Mouse (Mus musculus) lung, embryonic 15.5 days (tissue): ENCODE data around the gene Fndc3b. TPM values are rescaled to one million over a fixed set of nuclear protein-coding genes. Genes with fewer than 3 reads are reported as not detected.

ENCODE experiments used
- ATAC-seq: fragments of 200-750 bp; cut with Nextera tagmentation; 2 replicates; pipeline ENCODE4 v1.8.0; 2017; ENCODE audit warnings: moderate number of reproducible peaks, borderline replicate concordance; ENCODE audit not compliant: low FRiP score, low TSS enrichment; ENCODE audit errors: extremely low read depth
- H3K27ac ChIP-seq: fragments of 300-500 bp; sonication (generic); 2 replicates; pipeline ENCODE4 v1.5.1; 2015; ENCODE audit warnings: moderate library complexity, mild to moderate bottlenecking, inconsistent platforms
- H3K27me3 ChIP-seq: fragments of 300-500 bp; sonication (generic); 2 replicates; pipeline ENCODE4 v1.6.1; 2015; ENCODE audit warnings: inconsistent platforms
- H3K36me3 ChIP-seq: fragments of 300-500 bp; sonication (generic); 2 replicates; pipeline ENCODE4 v1.6.1; 2015; ENCODE audit warnings: inconsistent platforms
- H3K4me1 ChIP-seq: fragments of 300-500 bp; sonication (generic); 2 replicates; pipeline ENCODE4 v1.6.1; 2015; ENCODE audit warnings: inconsistent platforms
- H3K4me2 ChIP-seq: fragments of 300-500 bp; sonication (generic); 2 replicates; pipeline ENCODE4 v1.6.1; 2015; ENCODE audit warnings: inconsistent platforms, mild to moderate bottlenecking, moderate library complexity
- H3K4me3 ChIP-seq: fragments of 300-500 bp; sonication (generic); 2 replicates; pipeline ENCODE4 v1.5.1; 2015; ENCODE audit warnings: mild to moderate bottlenecking, inconsistent platforms
- H3K9ac ChIP-seq: fragments of 300-500 bp; sonication (generic); 2 replicates; pipeline ENCODE4 v1.6.1; 2015; ENCODE audit warnings: inconsistent platforms
- H3K9me3 ChIP-seq: fragments of 300-500 bp; sonication (generic); 2 replicates; pipeline ENCODE4 v1.6.1; 2016; ENCODE audit warnings: inconsistent platforms
- WGBS: fragments of 180-500 bp; shearing (Covaris S2); methylation state at CpG from one replicate; pipeline ENCODE4 v1.1.7; 2015; 5-methylcytosine and 5-hydroxymethylcytosine counted together
- polyA plus RNA-seq: library from polyadenylated mRNA; unstranded; fragments of >200 nt; fragmentation: Nextera tagmentation; extraction: Ambion mirVana; gene quantifications from 2 replicates; pipeline ENCODE4 v1.2.1, GENCODE M21; 2015

Gene Fndc3b
- polyA plus RNA-seq, 1 experiment from 2014 or later, result 35.7 TPM

GRCm38 (mm10) chr3:27658198-27658763 is 52.8 kb downstream of the Fndc3b start:
- H3K4me1 ChIP-seq, result peaks cover 53% of the 10 kb centered on the region
- ATAC-seq, result no peak

GRCm38 (mm10) chr3:27656764-27657390 is 54.2 kb downstream of the Fndc3b start:
- H3K4me3 ChIP-seq, result no peak overlapping the region
- no peak overlapping the region for H3K9ac ChIP-seq
- H3K36me3 ChIP-seq, result no peaks in the 10 kb centered on the region
- H3K4me1 ChIP-seq, result peaks cover 59% of the 10 kb centered on the region
- H3K4me2 ChIP-seq, result no peak overlapping the region
- H3K27ac ChIP-seq, result peak overlapping the region; percentile 25; the same call in 1 of the 2 replicates
- ATAC-seq, result no peak
- H3K9me3 ChIP-seq, result no peaks in the 10 kb centered on the region
- 56% methylated on average over 7 of the region's 7 CpGs for WGBS
- no peaks in the 10 kb centered on the region for H3K27me3 ChIP-seq

More at GRCm38 (mm10) chr3:27658198-27658763, 52.8 kb downstream of the Fndc3b start:
- Histone ChIP-seq H3K9ac (no peak overlapping the region), H3K4me2 (no peak overlapping the region), H3K27ac (no peak overlapping the region), H3K27me3 (no peaks in the 10 kb centered on the region), H3K4me3 (no peak overlapping the region), H3K9me3 (no peaks in the 10 kb centered on the region), H3K36me3 (no peaks in the 10 kb centered on the region)
- WGBS, result 67% methylated on average over 4 of the region's 4 CpGs

DNA sequence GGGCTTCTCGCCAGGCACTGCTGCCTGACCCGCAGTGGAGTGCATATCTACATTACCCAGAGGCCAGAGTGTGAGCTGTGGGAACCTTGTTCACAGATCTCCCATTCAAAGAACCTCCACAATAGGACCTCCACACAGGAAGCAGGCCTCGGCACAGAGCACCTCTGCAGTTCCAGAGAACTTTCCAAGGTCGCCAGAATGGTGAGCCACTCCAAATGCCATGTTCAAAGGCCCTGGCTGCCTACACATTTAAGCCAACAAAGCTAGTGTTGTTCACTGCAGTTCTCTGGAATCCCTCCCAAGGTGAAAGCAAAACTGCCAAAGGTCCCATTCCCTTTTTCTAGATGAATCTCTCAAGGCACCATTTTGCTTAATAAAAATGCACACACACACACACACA is 55.4 kb downstream of the Fndc3b start:
- Histone ChIP-seq H3K4me2 (no peak overlapping the region), H3K27ac (peak overlapping the region; percentile 45), H3K9me3 (no peaks in the 10 kb centered on the region), H3K9ac (no peak overlapping the region), H3K4me1 (peaks cover 71% of the 10 kb centered on the region), H3K4me3 (no peak overlapping the region), H3K36me3 (no peaks in the 10 kb centered on the region), H3K27me3 (no peaks in the 10 kb centered on the region)
- WGBS, result 44% methylated on average over 4 of the region's 4 CpGs
- ATAC-seq, result no peak

DNA sequence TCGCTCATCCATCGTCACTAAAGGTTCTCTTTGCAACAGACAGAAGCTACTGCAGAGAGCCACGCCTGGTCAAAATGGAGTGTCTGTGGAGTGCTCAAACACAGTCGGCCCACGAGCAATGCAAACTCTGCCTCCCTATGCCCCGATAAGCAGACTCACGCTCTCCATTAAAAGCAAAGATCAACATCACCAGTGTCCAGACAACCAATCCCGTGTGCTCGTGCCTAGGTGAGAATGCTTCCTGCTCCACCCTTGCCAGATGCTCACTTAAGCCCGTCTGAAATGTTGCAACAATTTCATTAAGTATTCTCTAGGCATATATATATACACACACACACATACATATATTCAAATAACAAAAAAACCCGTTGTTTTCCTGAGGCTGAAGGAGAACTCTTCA is 56.1 kb downstream of the Fndc3b start:
- Histone ChIP-seq H3K4me2 (no peak overlapping the region), H3K36me3 (no peaks in the 10 kb centered on the region), H3K27ac (peak overlapping the region; percentile 45), H3K9me3 (no peaks in the 10 kb centered on the region), H3K4me3 (no peak overlapping the region), H3K4me1 (peaks cover 77% of the 10 kb centered on the region), H3K27me3 (no peaks in the 10 kb centered on the region), H3K9ac (no peak overlapping the region)
- no peak for ATAC-seq
- WGBS, result 56% methylated on average over 11 of the region's 11 CpGs

DNA sequence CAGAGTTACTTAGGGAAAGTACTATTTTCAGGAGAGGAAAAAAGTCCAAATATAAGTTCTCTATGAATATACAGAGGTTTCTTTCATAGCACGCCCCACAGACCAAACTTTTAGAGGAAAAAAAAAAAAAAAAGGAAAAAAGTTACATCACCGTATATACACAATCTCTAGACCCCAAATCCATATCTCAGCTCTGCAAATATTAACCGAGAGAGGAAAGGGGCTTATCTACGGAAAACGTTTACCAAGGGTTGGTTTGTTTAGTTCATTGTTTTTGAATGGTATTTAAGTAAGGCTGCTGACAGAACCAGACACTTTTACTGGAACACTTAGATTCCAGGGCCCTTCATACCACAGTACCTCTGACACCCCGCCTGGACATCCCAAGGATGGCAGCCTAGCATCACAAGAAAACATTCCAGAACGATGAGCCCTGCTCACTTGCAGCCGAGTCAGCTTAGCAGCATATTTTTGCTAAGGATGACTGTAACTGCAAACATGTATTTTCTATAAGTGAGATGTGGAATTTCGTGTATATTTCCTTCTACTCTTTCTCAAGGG is 58.6 kb downstream of the Fndc3b start:
- no peak overlapping the region for H3K9ac ChIP-seq
- no peaks in the 10 kb centered on the region for H3K36me3 ChIP-seq
- peaks cover 88% of the 10 kb centered on the region for H3K4me1 ChIP-seq
- no peak overlapping the region for H3K4me3 ChIP-seq
- no peaks in the 10 kb centered on the region for H3K9me3 ChIP-seq
- 29% methylated on average over 9 of the region's 9 CpGs for WGBS
- peak; percentile 29; the same call in 1 of the 2 replicates for ATAC-seq
- no peaks in the 10 kb centered on the region for H3K27me3 ChIP-seq
- peak overlapping the region; percentile 80 for H3K27ac ChIP-seq
- 0 out of 2 replicates have a peak overlapping the region, but pooled peaks have one; percentile 6 for H3K4me2 ChIP-seq

DNA sequence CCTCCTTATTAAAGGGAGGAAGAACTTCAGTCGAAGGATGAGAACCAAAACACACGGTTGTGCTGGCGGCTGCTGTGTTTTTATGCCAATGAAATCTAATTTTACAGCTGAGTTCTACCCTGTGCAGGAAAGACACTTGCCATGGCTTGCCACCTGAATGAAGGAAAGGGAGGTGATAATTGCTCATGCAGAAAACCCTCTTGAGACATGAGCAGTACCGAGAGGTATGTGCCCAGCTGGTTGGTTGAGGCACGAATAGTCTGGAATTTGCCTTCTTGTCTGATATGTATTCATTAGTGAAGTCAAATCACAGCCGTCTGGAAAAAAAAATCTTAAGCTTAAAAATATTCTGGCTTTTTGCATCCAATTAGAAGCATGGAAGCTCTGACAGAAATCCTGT is 59.4 kb downstream of the Fndc3b start:
- ATAC-seq, result no peak
- WGBS, result 37% methylated on average over 6 of the region's 6 CpGs
- Histone ChIP-seq H3K9me3 (no peaks in the 10 kb centered on the region), H3K4me1 (peaks cover 89% of the 10 kb centered on the region), H3K27ac (peak overlapping the region; percentile 80), H3K9ac (no peak overlapping the region), H3K27me3 (no peaks in the 10 kb centered on the region), H3K36me3 (no peaks in the 10 kb centered on the region), H3K4me2 (0 out of 2 replicates have a peak overlapping the region, but pooled peaks have one; percentile 6), H3K4me3 (no peak overlapping the region)

DNA sequence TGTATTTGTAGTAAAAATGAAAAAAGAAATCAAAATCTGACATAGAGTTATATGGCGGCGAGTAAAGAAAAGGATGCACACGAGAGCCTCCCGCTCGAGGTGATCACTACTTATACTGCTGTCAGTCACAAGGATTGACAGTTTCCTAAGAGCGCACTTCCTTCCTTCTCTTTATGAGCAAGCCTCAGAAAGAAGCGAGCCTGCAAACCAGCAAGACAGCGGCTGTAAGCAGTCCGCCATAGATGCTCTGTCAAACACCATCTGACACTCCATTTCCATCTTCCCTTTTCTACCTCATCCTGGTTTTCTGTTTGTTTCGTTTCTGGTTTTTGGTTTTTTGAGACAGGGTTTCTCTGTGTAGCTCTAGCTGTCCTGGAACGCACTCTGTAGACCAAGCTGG is 61.0 kb downstream of the Fndc3b start:
- Histone ChIP-seq H3K4me3 (no peak overlapping the region), H3K9ac (no peak overlapping the region), H3K36me3 (no peaks in the 10 kb centered on the region), H3K4me2 (no peak overlapping the region), H3K9me3 (no peaks in the 10 kb centered on the region), H3K27me3 (no peaks in the 10 kb centered on the region), H3K4me1 (peaks cover 87% of the 10 kb centered on the region), H3K27ac (no peak overlapping the region)
- WGBS, result 79% methylated on average over 11 of the region's 11 CpGs
- no peak for ATAC-seq

GRCm38 (mm10) chr3:27649316-27649715 is 61.8 kb downstream of the Fndc3b start:
- 0 out of 2 replicates have a peak overlapping the region, but pooled peaks have one; percentile 11 for H3K27ac ChIP-seq
- WGBS, result 4% methylated on average over 1 of the region's 1 CpGs
- peak; percentile 40; the same call in 1 of the 2 replicates for ATAC-seq

DNA sequence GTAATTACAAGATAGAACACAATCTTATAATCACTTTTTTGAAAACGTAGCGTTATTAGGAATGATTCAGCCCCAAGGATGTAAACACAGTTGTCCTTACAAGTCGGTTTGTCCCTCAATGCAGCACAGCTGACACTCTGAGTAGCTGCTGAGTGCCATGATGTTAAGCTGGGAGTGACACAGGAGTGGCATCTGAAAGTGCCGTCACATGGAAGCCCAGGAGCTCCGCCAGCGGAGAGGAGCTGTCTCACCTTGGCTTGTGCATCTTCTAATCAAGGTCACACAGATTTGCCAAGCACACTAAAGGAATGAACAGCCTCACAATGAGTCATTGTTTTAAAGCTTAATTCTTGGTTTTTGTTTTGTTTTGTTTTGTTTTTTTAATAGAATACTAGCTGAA is 68.7 kb downstream of the Fndc3b start:
- ATAC-seq, result no peak
- no peaks in the 10 kb centered on the region for H3K27me3 ChIP-seq
- H3K27ac ChIP-seq, result no peak overlapping the region
- H3K9ac ChIP-seq, result no peak overlapping the region
- no peak overlapping the region for H3K4me2 ChIP-seq
- peaks cover 23% of the 10 kb centered on the region for H3K4me1 ChIP-seq
- no peak overlapping the region for H3K4me3 ChIP-seq
- WGBS, result 83% methylated on average over 6 of the region's 6 CpGs
- H3K36me3 ChIP-seq, result peaks cover 12% of the 10 kb centered on the region
- H3K9me3 ChIP-seq, result no peaks in the 10 kb centered on the region

More at GRCm38 (mm10) chr3:27649316-27649715, 61.8 kb downstream of the Fndc3b start:
- H3K4me1 ChIP-seq, result peaks cover 83% of the 10 kb centered on the region
- H3K4me2 ChIP-seq, result no peak overlapping the region
- no peak overlapping the region for H3K9ac ChIP-seq
- H3K4me3 ChIP-seq, result no peak overlapping the region
- no peaks in the 10 kb centered on the region for H3K27me3 ChIP-seq
- H3K36me3 ChIP-seq, result no peaks in the 10 kb centered on the region
- no peaks in the 10 kb centered on the region for H3K9me3 ChIP-seq

DNA sequence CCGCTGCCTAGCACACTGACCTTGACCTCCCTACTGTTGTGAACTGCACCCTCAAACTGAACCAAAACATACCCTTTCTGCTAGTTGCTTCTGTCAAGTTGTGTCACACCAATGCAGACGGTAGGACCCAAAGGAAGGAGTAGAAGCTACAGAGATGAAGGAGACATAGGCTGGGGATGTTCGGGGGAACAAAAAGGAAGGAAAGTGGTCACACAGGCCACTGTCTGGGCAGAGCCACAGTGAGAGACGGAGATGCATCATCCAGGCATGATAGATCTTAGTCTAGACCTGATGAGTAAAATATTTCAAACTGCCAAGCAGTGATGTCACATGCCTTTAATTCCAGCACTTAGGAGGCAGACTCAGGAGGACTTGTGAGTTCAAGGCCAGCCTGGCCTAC is 71.4 kb downstream of the Fndc3b start:
- H3K36me3 ChIP-seq, result peaks cover 12% of the 10 kb centered on the region
- no peaks in the 10 kb centered on the region for H3K9me3 ChIP-seq
- H3K4me1 ChIP-seq, result peaks cover under 1% of the 10 kb centered on the region; the same call in 1 of the 2 replicates
- H3K27ac ChIP-seq, result no peak overlapping the region
- no peak overlapping the region for H3K4me2 ChIP-seq
- ATAC-seq, result no peak
- no peak overlapping the region for H3K9ac ChIP-seq
- H3K27me3 ChIP-seq, result no peaks in the 10 kb centered on the region
- H3K4me3 ChIP-seq, result no peak overlapping the region
- 77% methylated on average over 4 of the region's 4 CpGs for WGBS

GRCm38 (mm10) chr3:27637046-27637661 is 74.0 kb downstream of the Fndc3b start:
- H3K27me3 ChIP-seq, result no peaks in the 10 kb centered on the region
- no peak overlapping the region for H3K4me3 ChIP-seq
- 73% methylated on average over 6 of the region's 6 CpGs for WGBS
- H3K9me3 ChIP-seq, result no peaks in the 10 kb centered on the region
- H3K27ac ChIP-seq, result no peak overlapping the region
- no peak for ATAC-seq
- H3K4me1 ChIP-seq, result peaks cover 13% of the 10 kb centered on the region; the same call in 1 of the 2 replicates
- peaks cover 8% of the 10 kb centered on the region for H3K36me3 ChIP-seq
- no peak overlapping the region for H3K4me2 ChIP-seq
- no peak overlapping the region for H3K9ac ChIP-seq

DNA sequence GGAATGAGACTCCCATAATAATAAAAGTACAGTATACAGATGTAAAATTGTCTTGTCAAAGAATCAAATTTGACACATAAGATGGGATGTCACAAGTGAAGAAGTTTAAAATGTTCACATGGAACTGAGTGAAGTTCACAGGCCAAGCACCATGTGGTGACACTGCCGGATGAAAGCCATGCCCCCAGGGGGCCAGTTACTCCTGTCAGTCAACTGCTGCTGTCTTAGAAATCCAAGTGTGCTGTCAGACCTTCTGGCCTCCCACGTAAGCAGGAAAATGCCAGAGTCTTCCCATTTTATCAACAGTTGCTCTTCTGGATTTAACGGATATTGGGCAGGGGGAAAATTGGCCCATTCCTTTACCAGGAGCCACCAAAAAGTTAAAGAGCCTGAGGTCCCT is 75.3 kb downstream of the Fndc3b start:
- H3K9ac ChIP-seq, result no peak overlapping the region
- H3K4me1 ChIP-seq, result peaks cover 22% of the 10 kb centered on the region; the same call in 1 of the 2 replicates
- no peak for ATAC-seq
- no peaks in the 10 kb centered on the region for H3K9me3 ChIP-seq
- no peak overlapping the region for H3K4me2 ChIP-seq
- no peaks in the 10 kb centered on the region for H3K27me3 ChIP-seq
- 58% methylated on average over 3 of the region's 3 CpGs for WGBS
- no peak overlapping the region for H3K4me3 ChIP-seq
- no peaks in the 10 kb centered on the region; the same call in 1 of the 2 replicates for H3K36me3 ChIP-seq
- H3K27ac ChIP-seq, result no peak overlapping the region
